Mouse (Mus musculus): ENCODE data around the gene Epb41l2.

GRCm38 (mm10) chr10:25433524-25433923 lies 73.9 kb downstream of the Epb41l2 start:
- no peak for TF ChIP-seq CTCF (IDR thresholded peaks at IDR 0.05; ENCODE audit: control insufficient read depth, insufficient read depth, insufficient read length)
- TF ChIP-seq CEBPB (IDR thresholded peaks at IDR 0.05; ENCODE audit: low read depth) = no peak
- no peak for TF ChIP-seq USF1 (IDR thresholded peaks at IDR 0.05; ENCODE audit: low read depth)
- peak; percentile 43 for TF ChIP-seq MAX (IDR thresholded peaks at IDR 0.05)
- peak; percentile 67 for TF ChIP-seq MYOD1 (IDR thresholded peaks at IDR 0.05; ENCODE audit: control insufficient read depth, insufficient read length, low read depth)

Data from C2C12 (cell line).